Mouse (Mus musculus) heart, postnatal 25 days (tissue): ENCODE measurements around the gene Nln. TPM values are rescaled to one million over a fixed set of nuclear protein-coding genes. Genes with fewer than 3 reads are reported as not detected.

Source experiments
- DNase-seq: peaks from one replicate; pipeline ENCODE4 v3.0.0; 2022; ENCODE audit warnings: low spot score
- intact Hi-C: fragments of 180-260 bp; cut with DNase I; formaldehyde crosslinking; loops from one replicate; pipeline ENCODE4 v1.15.1; 2025
- total RNA-seq, 2 experiments: library from RNA; stranded (reverse); gene quantifications; 2 replicates each; pipeline ENCODE4 v1.2.3; 2021

Nln gene
- total RNA-seq, 2 experiments from 2014 or later = 11.2 to 11.6 TPM

- intact Hi-C loops = no loop called here
- DNase-seq = no peak
These were observed 131.6 kb downstream of the Nln start for GRCm38 (mm10) chr13:103977844-103978243.

- intact Hi-C loops = no loop called here
- DNase-seq = no peak
These were observed 133.2 kb downstream of the Nln start for GRCm38 (mm10) chr13:103976181-103976724.

- intact Hi-C loops = no loop called here
- no peak for DNase-seq
These were observed 134.3 kb downstream of the Nln start for GRCm38 (mm10) chr13:103975101-103975500.

- intact Hi-C loops = no loop called here
- no peak for DNase-seq
These were observed 135.4 kb downstream of the Nln start for GRCm38 (mm10) chr13:103973977-103974376.

Other genes with a start within 250 kb of the Nln start
- gene Erbin, start 189.1 kb downstream of the Nln start, total RNA-seq = 10 to 100 TPM; 44.0 to 48.6 TPM
- gene Sgtb, start 127 bp upstream of the Nln start, total RNA-seq = 1 to 10 TPM in 1 of 2 experiments, under 1 TPM in 1; 0.75 to 1.6 TPM
- gene Trappc13, start 68.9 kb upstream of the Nln start, total RNA-seq = 10 to 100 TPM; 32.4 to 34.0 TPM
- 10 to 100 TPM; 19.5 to 22.2 TPM for gene Trim23, start 69.2 kb upstream of the Nln start, total RNA-seq
- under 1 TPM; 0.22 to 0.57 TPM for gene Cenpk, start 119.0 kb upstream of the Nln start, total RNA-seq
- 1 to 10 TPM; 5.9 to 6.1 TPM for gene Ppwd1, start 119.2 kb upstream of the Nln start, total RNA-seq
- 1 to 10 TPM; 3.5 to 3.8 TPM for gene Adamts6, start 178.2 kb upstream of the Nln start, total RNA-seq